Mouse (Mus musculus) heart, embryonic 14.5 days (tissue): ENCODE results near the gene Usp19. TPM values are rescaled to one million over a fixed set of nuclear protein-coding genes. Genes with fewer than 3 reads are reported as not detected.
A peak's percentile ranks its signal among the peaks of the same experiment; 100 is the strongest.

Experiments
- ATAC-seq: fragments of 200-750 bp; cut with Nextera tagmentation; 2 replicates; pipeline ENCODE4 v1.8.0; 2017; ENCODE audit warnings: low read depth, moderate TSS enrichment; ENCODE audit not compliant: insufficient number of reproducible peaks, insufficient read depth, low FRiP score
- H3K27ac ChIP-seq, 2 experiments: fragments of 200-500 bp in 1 of 2; fragments of 300-500 bp in 1 of 2; sonication (generic) in 1 of 2; replicated peaks in 1 of 2; 2 replicates each; pipeline ENCODE4 v1.5.1; 2012 to 2014; ENCODE audit warnings: low read depth in 2 of 2, low read length in 2 of 2, control low read depth in 1 of 2, mild to moderate bottlenecking in 1 of 2, mixed read lengths in 1 of 2; ENCODE audit not compliant: control insufficient read depth in 1 of 2, insufficient read depth in 1 of 2
- H3K27me3 ChIP-seq: fragments of 300-500 bp; sonication (generic); 2 replicates; pipeline ENCODE4 v1.6.1; 2014; ENCODE audit warnings: mild to moderate bottlenecking, low read length, control low read depth; ENCODE audit not compliant: control insufficient read depth, insufficient read depth
- H3K36me3 ChIP-seq: fragments of 300-500 bp; sonication (generic); 2 replicates; pipeline ENCODE4 v1.6.1; 2014; ENCODE audit warnings: mild to moderate bottlenecking, control low read depth, low read length, mixed read lengths; ENCODE audit not compliant: control insufficient read depth, insufficient read depth
- H3K4me1 ChIP-seq, 2 experiments: fragments of 200-500 bp in 1 of 2; fragments of 300-500 bp in 1 of 2; sonication (generic) in 1 of 2; 2 replicates each; pipeline ENCODE4 v1.6.1; 2012 to 2014; ENCODE audit warnings: low read length in 2 of 2, control low read depth in 1 of 2, mixed read lengths in 1 of 2; ENCODE audit not compliant: control insufficient read depth in 2 of 2, insufficient read depth in 2 of 2
- H3K4me2 ChIP-seq: fragments of 300-500 bp; sonication (generic); 2 replicates; pipeline ENCODE4 v1.6.1; 2014; ENCODE audit warnings: mild to moderate bottlenecking, low read length
- H3K4me3 ChIP-seq, 2 experiments: fragments of 200-500 bp in 1 of 2; fragments of 300-500 bp in 1 of 2; sonication (generic) in 1 of 2; 2 replicates each; pipeline ENCODE4 v1.5.1; 2012 to 2014; ENCODE audit warnings: low read length in 2 of 2, mild to moderate bottlenecking in 2 of 2, control low read depth in 1 of 2, low read depth in 1 of 2, moderate library complexity in 1 of 2; ENCODE audit not compliant: control insufficient read depth in 1 of 2, insufficient read depth in 1 of 2
- H3K9ac ChIP-seq: fragments of 300-500 bp; sonication (generic); 2 replicates; pipeline ENCODE4 v1.6.1; 2014; ENCODE audit warnings: mild to moderate bottlenecking, low read length
- H3K9me3 ChIP-seq: fragments of 300-500 bp; sonication (generic); 2 replicates; pipeline ENCODE4 v1.6.1; 2016; ENCODE audit warnings: low read length, control low read depth; ENCODE audit not compliant: control insufficient read depth
- WGBS: fragments of 180-500 bp; shearing (Covaris S2); extraction: QIAGEN DNeasy Blood & Tissue Kit; methylation state at CpG from one replicate; pipeline ENCODE4 v1.1.7; 2014; 5-methylcytosine and 5-hydroxymethylcytosine counted together
- polyA plus RNA-seq: library from polyadenylated mRNA; unstranded; fragments of >200 nt; fragmentation: Nextera tagmentation; extraction: Ambion mirVana; gene quantifications from 2 replicates; pipeline ENCODE4 v1.2.1, GENCODE M21; 2014

Gene Usp19
- polyA plus RNA-seq, 1 experiment from 2014 or later: 57.0 TPM

DNA sequence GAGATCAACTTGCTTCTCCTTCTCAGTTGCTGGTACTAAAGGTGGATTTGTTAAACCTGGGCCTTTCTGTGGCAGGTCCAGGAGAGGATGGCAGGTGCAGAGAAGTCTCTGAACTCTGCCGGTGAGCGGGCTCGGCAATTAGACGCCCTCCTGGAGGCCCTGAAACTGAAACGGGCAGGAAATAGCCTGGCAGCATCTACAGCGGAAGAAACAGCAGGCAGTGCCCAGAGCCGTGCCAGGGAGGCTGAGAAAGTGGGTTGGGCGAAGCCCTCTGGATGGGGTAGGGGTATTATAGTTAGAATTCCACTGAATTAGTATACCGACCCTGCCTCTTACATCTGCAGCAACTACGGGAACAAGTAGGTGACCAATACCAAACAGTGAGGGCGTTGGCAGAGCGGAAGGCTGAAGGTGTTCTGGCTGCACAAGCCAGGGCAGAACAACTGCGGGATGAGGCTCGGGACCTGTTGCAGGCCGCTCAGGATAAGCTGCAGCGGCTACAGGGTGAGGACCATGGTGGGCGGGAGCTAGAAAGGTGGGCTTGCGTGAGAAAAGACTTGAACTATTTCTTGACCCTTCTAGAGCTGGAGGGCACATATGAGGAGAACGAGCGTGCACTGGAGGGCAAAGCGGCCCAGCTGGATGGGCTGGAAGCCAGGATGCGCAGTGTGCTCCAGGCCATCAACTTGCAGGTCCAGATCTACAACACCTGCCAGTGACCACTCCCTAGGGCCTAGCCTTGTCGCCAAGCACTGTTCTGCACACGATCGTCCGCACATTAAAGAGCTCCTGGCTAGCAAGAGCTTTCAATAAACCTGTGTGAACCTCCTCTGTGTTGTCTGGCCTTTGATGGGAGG, 472 bp upstream of the Usp19 start:
- peak overlapping the region; percentile 73 for H3K4me2 ChIP-seq
- ATAC-seq: peak; percentile 16; the same call in 1 of the 2 replicates
- H3K4me1 ChIP-seq: peaks cover 10% of the 10 kb centered on the region in 2 experiments
- no peaks in the 10 kb centered on the region for H3K27me3 ChIP-seq
- H3K9me3 ChIP-seq: no peaks in the 10 kb centered on the region
- peak overlapping the region; percentile 96 to 99 for H3K4me3 ChIP-seq
- H3K27ac ChIP-seq: peak overlapping the region; percentile 97 to 99
- H3K9ac ChIP-seq: peak overlapping the region; percentile 99
- WGBS: 70% methylated on average over 26 of the region's 26 CpGs
- peaks cover 86% of the 10 kb centered on the region for H3K36me3 ChIP-seq

- H3K9ac ChIP-seq: peak overlapping the region; percentile 99
- ATAC-seq: no peak
- no peaks in the 10 kb centered on the region for H3K27me3 ChIP-seq
- peak overlapping the region; percentile 96 to 99 for H3K4me3 ChIP-seq
- WGBS: 3% methylated on average over 12 of the region's 12 CpGs
- peak overlapping the region; percentile 97 to 99 for H3K27ac ChIP-seq
- peak overlapping the region; percentile 73 for H3K4me2 ChIP-seq
- H3K9me3 ChIP-seq: no peaks in the 10 kb centered on the region
- H3K4me1 ChIP-seq: peaks cover 10% of the 10 kb centered on the region in 2 experiments
- H3K36me3 ChIP-seq: peaks cover 86% of the 10 kb centered on the region
These were observed 831 bp downstream of the Usp19 start for GRCm38 (mm10) chr9:108491286-108491580.

GRCm38 (mm10) chr9:108492043-108492750, 1.8 kb downstream of the Usp19 start:
- Histone ChIP-seq H3K27me3 (no peaks in the 10 kb centered on the region), H3K9me3 (no peaks in the 10 kb centered on the region), H3K4me3 (peak overlapping the region; percentile 5 to 99; a peak in 3 of 4 replicates), H3K4me2 (peak overlapping the region; percentile 73), H3K9ac (peak overlapping the region; percentile 99), H3K4me1 (peaks cover 10% of the 10 kb centered on the region in 2 experiments), H3K36me3 (peaks cover 86% of the 10 kb centered on the region), H3K27ac (no peak overlapping the region)
- 79% methylated on average over 16 of the region's 16 CpGs for WGBS
- ATAC-seq: no peak

DNA sequence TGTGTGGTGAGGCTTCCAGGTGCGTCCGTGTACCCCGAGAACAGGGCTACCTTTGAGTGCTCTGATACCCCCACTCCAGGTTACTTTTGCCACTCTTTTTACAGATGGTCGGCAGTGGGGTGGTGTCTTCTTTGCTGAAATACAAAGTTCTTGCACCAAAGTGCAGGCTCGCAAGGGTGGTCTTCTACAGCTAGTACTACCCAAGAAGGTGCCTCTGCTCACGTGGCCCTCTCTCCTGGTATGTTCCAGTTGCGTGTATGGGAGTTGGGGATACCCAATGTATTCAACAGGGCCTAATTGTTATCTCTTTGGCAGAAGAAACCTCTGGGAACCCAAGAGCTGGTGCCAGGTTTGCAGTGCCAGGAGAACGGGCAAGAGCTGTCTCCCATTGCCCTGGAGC, 2.8 kb downstream of the Usp19 start:
- Histone ChIP-seq H3K4me2 (no peak overlapping the region), H3K27me3 (no peaks in the 10 kb centered on the region), H3K9ac (no peak overlapping the region), H3K4me3 (no peak overlapping the region), H3K27ac (no peak overlapping the region), H3K36me3 (peaks cover 86% of the 10 kb centered on the region), H3K4me1 (peaks cover 10% of the 10 kb centered on the region in 2 experiments), H3K9me3 (no peaks in the 10 kb centered on the region)
- 98% methylated on average over 8 of the region's 8 CpGs for WGBS
- no peak for ATAC-seq

GRCm38 (mm10) chr9:108494146-108494825, 3.9 kb downstream of the Usp19 start:
- no peak for ATAC-seq
- Histone ChIP-seq H3K4me2 (no peak overlapping the region), H3K36me3 (peaks cover 86% of the 10 kb centered on the region), H3K27ac (no peak overlapping the region), H3K9me3 (no peaks in the 10 kb centered on the region), H3K27me3 (no peaks in the 10 kb centered on the region), H3K4me1 (peaks cover 10% of the 10 kb centered on the region in 2 experiments), H3K4me3 (no peak overlapping the region), H3K9ac (no peak overlapping the region)
- 92% methylated on average over 19 of the region's 19 CpGs for whole genome bisulfite sequencing

DNA sequence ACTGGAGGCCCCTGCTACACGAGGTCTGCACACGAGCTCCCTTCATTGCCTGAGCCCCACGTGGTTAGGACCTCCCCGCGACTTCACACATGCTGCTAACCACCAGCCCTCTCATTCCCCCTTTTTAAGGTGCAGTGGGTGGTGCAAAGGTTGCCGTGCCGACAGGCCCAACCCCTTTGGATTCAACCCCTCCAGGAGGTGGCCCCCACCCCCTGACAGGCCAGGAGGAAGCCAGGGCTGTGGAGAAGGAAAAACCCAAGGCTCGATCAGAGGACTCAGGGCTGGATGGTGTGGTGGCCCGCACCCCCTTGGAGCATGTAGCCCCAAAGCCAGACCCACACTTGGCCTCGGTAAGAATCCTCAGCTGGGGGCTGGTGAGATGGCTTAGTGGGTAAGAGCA, 4.5 kb downstream of the Usp19 start:
- H3K27ac ChIP-seq: no peak overlapping the region
- no peaks in the 10 kb centered on the region for H3K27me3 ChIP-seq
- no peak overlapping the region for H3K4me2 ChIP-seq
- peaks cover 86% of the 10 kb centered on the region for H3K36me3 ChIP-seq
- no peak overlapping the region for H3K9ac ChIP-seq
- no peak for ATAC-seq
- H3K9me3 ChIP-seq: no peaks in the 10 kb centered on the region
- H3K4me1 ChIP-seq: peaks cover 10% of the 10 kb centered on the region in 2 experiments
- H3K4me3 ChIP-seq: no peak overlapping the region
- 84% methylated on average over 10 of the region's 10 CpGs for WGBS

GRCm38 (mm10) chr9:108499231-108499630, 8.8 kb downstream of the Usp19 start:
- Histone ChIP-seq H3K27ac (no peak overlapping the region), H3K4me2 (no peak overlapping the region), H3K27me3 (no peaks in the 10 kb centered on the region), H3K9ac (no peak overlapping the region), H3K4me1 (no peaks in the 10 kb centered on the region), H3K9me3 (no peaks in the 10 kb centered on the region), H3K36me3 (peaks cover 93% of the 10 kb centered on the region), H3K4me3 (no peak overlapping the region)
- no peak for ATAC-seq
- WGBS: 90% methylated on average over 7 of the region's 7 CpGs
